Mouse (Mus musculus) G1E (cell line): ENCODE measurements around the gene Tgm1. TPM values are rescaled to one million over a fixed set of nuclear protein-coding genes. Genes with fewer than 3 reads are reported as not detected.

Experiments used
- ATAC-seq: 2 replicates; pipeline ENCODE4 v1.8.0; 2016; ENCODE audit warnings: mild to moderate bottlenecking; ENCODE audit not compliant: insufficient number of reproducible peaks, poor library complexity, low FRiP score, severe bottlenecking; ENCODE audit errors: extremely low read depth
- DNase-seq: peaks from one replicate; pipeline ENCODE4 v3.0.0; 2012; ENCODE audit warnings: low spot score
- H3K27me3 ChIP-seq: 2 replicates; pipeline ENCODE4 v1.6.1; 2012; ENCODE audit warnings: mild to moderate bottlenecking, low read length, inconsistent platforms; ENCODE audit not compliant: insufficient read depth
- H3K36me3 ChIP-seq: replicated peaks from 2 replicates; pipeline ENCODE3; 2012; ENCODE audit warnings: mild to moderate bottlenecking, inconsistent platforms
- H3K4me1 ChIP-seq: 2 replicates; pipeline ENCODE4 v1.6.1; 2012; ENCODE audit warnings: low read depth, low read length, inconsistent platforms, mixed read lengths; ENCODE audit not compliant: insufficient read depth
- H3K4me3 ChIP-seq: 2 replicates; pipeline ENCODE4 v1.5.1; 2012; ENCODE audit warnings: low read depth, mild to moderate bottlenecking, inconsistent platforms, low read length, moderate library complexity, mixed read lengths
- H3K9me3 ChIP-seq: replicated peaks from 2 replicates; pipeline ENCODE4 v1.6.1; 2012; ENCODE audit warnings: inconsistent platforms
- CTCF ChIP-seq: IDR thresholded peaks from 2 replicates; pipeline ENCODE4 v1.5.1; 2012; ENCODE audit warnings: low read depth, low read length, inconsistent platforms, mixed read lengths
- GATA1 ChIP-seq: IDR thresholded peaks from 2 replicates; pipeline ENCODE4 v1.6.1; 2012; ENCODE audit warnings: borderline replicate concordance, low read length, inconsistent platforms, mixed read lengths
- GATA2 ChIP-seq: IDR thresholded peaks from 2 replicates; pipeline ENCODE4 v1.6.1; 2012; ENCODE audit warnings: low read depth, low read length, inconsistent platforms, borderline replicate concordance
- POLR2AphosphoS5 ChIP-seq: IDR thresholded peaks from 2 replicates; pipeline ENCODE4 v1.6.1; 2012; ENCODE audit warnings: low read depth, low read length, inconsistent platforms; ENCODE audit not compliant: insufficient replicate concordance
- TAL1 ChIP-seq: conservative IDR thresholded peaks from 2 replicates; pipeline ENCODE4 v1.6.1; 2012; ENCODE audit warnings: low read depth, low read length, inconsistent platforms, mixed read lengths
- polyA plus RNA-seq: library from polyadenylated mRNA; stranded (reverse); fragments of >175 nt; gene quantifications from 2 replicates; pipeline ENCODE4 v1.2.3, GENCODE M21; 2012
- total RNA-seq, 2 experiments: library from RNA; stranded (forward) in 1 of 2; stranded (reverse) in 1 of 2; fragments of 200-1000 nt in 1 of 2; fragments of >200 nt in 1 of 2; fragmentation: Nextera tagmentation in 1 of 2; gene quantifications; 2 replicates each; pipeline ENCODE4 v1.2.3; 2014 to 2017

Tgm1 gene
- total and polyA plus RNA-seq, 3 experiments: 10.5 to 26.6 (median 11.7) TPM

GRCm38 (mm10) chr14:55757566-55757965 is 43.8 kb upstream of the Tgm1 start:
- H3K36me3 ChIP-seq: peaks cover 57% of the 10 kb centered on the region
- H3K27me3 ChIP-seq: peaks cover 7% of the 10 kb centered on the region; the same call in 1 of the 2 replicates
- DNase-seq (no peak), ATAC-seq (no peak)
- TF ChIP-seq POLR2AphosphoS5 (no peak), GATA1 (no peak), GATA2 (no peak), CTCF (no peak), TAL1 (no peak)
- peaks cover 30% of the 10 kb centered on the region for H3K4me1 ChIP-seq
- H3K4me3 ChIP-seq: no peak overlapping the region
- peaks cover 3% of the 10 kb centered on the region; the same call in 1 of the 2 replicates for H3K9me3 ChIP-seq

- DNase-seq (no peak), ATAC-seq (no peak)
- H3K27me3 ChIP-seq: no peaks in the 10 kb centered on the region
- TF ChIP-seq CTCF (no peak), TAL1 (no peak), POLR2AphosphoS5 (no peak), GATA2 (no peak), GATA1 (no peak)
- peak overlapping the region; percentile 85; the same call in 1 of the 2 replicates for H3K4me3 ChIP-seq
- H3K9me3 ChIP-seq: no peaks in the 10 kb centered on the region
- H3K36me3 ChIP-seq: peaks cover 72% of the 10 kb centered on the region
- H3K4me1 ChIP-seq: peaks cover 36% of the 10 kb centered on the region
Observed at GRCm38 (mm10) chr14:55747051-55747847, 33.5 kb upstream of the Tgm1 start.

- H3K4me1 ChIP-seq: peaks cover 43% of the 10 kb centered on the region
- H3K36me3 ChIP-seq: peaks cover 68% of the 10 kb centered on the region
- ATAC-seq: no peak
Observed at GRCm38 (mm10) chr14:55745861-55746237, 32.1 kb upstream of the Tgm1 start.

GRCm38 (mm10) chr14:55745180-55745860 is 31.6 kb upstream of the Tgm1 start, which contains the start of the genes Dhrs1 and Nop9:
Dhrs1 (minus strand) TSS chr14:55745690.
Nop9 (plus strand) TSS chr14:55745693.
- peaks cover 68% of the 10 kb centered on the region for H3K36me3 ChIP-seq
- DNase-seq (peak; percentile 95), ATAC-seq (peak; percentile 55)
- H3K27me3 ChIP-seq: no peaks in the 10 kb centered on the region
- H3K4me1 ChIP-seq: peaks cover 43% of the 10 kb centered on the region
- H3K4me3 ChIP-seq: peak within 1 kb of the TSS; percentile 85
- no peaks in the 10 kb centered on the region for H3K9me3 ChIP-seq
- TF ChIP-seq TAL1 (no peak), GATA2 (no peak), POLR2AphosphoS5 (no peak), GATA1 (no peak), CTCF (no peak)

More at GRCm38 (mm10) chr14:55745861-55746237, 32.1 kb upstream of the Tgm1 start:
- DNase-seq: no peak
- Histone ChIP-seq H3K27me3 (no peaks in the 10 kb centered on the region), H3K4me3 (peak overlapping the region; percentile 85), H3K9me3 (no peaks in the 10 kb centered on the region)
- TF ChIP-seq GATA2 (no peak), TAL1 (no peak)

GRCm38 (mm10) chr14:55743711-55744110 is 30.0 kb upstream of the Tgm1 start:
- Histone ChIP-seq H3K9me3 (no peaks in the 10 kb centered on the region), H3K27me3 (no peaks in the 10 kb centered on the region), H3K4me1 (peaks cover 43% of the 10 kb centered on the region), H3K4me3 (no peak overlapping the region), H3K36me3 (peaks cover 68% of the 10 kb centered on the region)
- DNase-seq: peak; percentile 68
- 0 out of 2 replicates have a peak, but pooled peaks have one; percentile 32 for ATAC-seq
- TF ChIP-seq GATA2 (no peak), CTCF (peak; percentile 99)

GRCm38 (mm10) chr14:55737086-55737687 is 23.5 kb upstream of the Tgm1 start:
- ATAC-seq (peak; percentile 8; the same call in 1 of the 2 replicates), DNase-seq (no peak)
- H3K36me3 ChIP-seq: peaks cover 41% of the 10 kb centered on the region
- no peaks in the 10 kb centered on the region for H3K9me3 ChIP-seq
- H3K4me3 ChIP-seq: no peak overlapping the region
- H3K4me1 ChIP-seq: peaks cover 16% of the 10 kb centered on the region
- TF ChIP-seq CTCF (no peak), GATA2 (no peak), GATA1 (no peak), TAL1 (no peak), POLR2AphosphoS5 (no peak)
- H3K27me3 ChIP-seq: peaks cover 20% of the 10 kb centered on the region
